Mouse (Mus musculus) myocyte (in vitro differentiated cells): ENCODE data around the gene Rnf214.

ENCODE experiments used
- E2F4 ChIP-seq: IDR thresholded peaks from one replicate; pipeline ENCODE4 v1.6.1; 2011; ENCODE audit warnings: mild to moderate bottlenecking, control low read depth, moderate library complexity; ENCODE audit not compliant: insufficient read depth
- POLR2A ChIP-seq: IDR thresholded peaks from one replicate; pipeline ENCODE4 v1.6.1; 2011; ENCODE audit warnings: low read depth, mild to moderate bottlenecking, control low read depth, moderate library complexity; ENCODE audit not compliant: insufficient read length

DNA sequence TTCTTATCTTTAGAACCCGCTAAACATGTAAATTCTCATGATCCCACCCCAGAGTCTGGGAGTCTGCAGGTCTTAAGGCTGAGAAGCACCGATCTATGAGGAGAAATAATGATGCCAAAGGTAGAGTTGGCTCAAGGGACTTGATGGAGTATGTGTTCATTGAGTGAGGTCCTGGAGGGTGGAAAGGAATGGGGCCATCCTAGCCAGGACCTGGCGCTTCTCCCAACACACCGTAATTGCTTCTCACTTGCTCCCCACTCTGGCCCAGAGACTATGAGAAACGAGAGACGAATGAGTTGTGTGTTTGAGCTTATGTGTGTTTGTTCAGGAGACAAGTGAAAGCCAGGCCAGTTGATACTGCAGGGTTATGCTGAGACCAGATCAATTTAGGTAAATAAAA is 65.3 kb downstream of the Rnf214 start:
- TF ChIP-seq E2F4 (no peak), POLR2A (no peak)
